Mouse (Mus musculus) induced T-regulatory cell, adult 2 months (primary cell): ENCODE measurements around the gene D230025D16Rik.
A peak's percentile ranks its signal among the peaks of the same experiment; 100 is the strongest.

Experiments used
- DNase-seq: peaks from one replicate; pipeline ENCODE4 v3.0.0-alpha.2; 2012; ENCODE audit warnings: low read depth

D230025D16Rik gene

DNA sequence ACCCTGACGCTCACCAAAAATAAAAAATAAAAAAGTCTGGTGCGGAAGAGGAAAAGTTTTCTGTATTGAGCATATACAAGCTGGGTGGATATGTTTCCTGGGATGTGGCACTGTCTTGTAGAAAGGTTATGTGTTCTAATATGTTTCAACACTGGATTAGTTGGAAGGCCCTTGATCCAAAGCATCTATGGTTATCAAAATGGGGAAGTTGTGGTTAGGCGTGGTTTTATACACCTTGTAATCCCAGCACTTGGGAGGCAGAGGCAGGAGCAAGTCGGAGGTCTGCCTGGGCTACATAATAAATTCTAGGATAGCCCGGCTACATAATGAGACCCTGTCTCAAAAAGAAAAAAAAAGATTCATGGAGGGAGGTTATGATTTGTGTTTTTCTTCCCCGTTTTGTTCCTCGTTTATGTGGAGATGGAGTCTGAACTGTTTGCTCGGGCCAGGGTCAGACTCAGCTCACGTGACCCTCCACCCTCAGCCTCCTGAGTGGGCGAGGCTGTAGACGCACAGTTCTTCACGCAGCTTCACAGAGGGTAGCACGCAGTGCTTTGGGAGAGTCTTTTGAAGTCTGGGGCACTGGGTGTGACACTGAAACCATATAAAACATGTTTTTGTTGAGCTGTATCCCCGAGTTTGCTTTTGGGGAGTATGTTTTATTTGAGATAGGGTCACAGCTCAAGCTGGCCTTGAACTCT is 12.6 kb downstream of the D230025D16Rik start:
- no peak for DNase-seq

DNA sequence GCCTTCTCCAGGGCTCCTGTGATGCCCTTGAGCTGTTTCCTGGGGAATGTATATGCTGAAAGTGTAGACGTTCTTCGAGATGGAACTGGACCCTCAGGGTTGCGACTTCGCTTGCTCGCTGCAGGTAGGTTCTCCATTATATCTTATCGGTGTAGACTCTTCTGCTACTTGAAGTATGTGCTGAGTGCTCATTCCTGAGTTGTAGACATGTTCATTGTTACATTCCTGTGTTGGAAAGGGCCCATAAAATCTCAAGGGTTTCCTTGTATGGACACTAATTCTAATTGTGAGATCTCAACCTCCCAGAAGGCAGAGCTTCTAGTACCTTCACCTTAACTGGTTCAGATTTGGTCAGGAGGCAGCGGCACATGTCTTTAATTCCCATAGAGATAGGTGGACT is 16.1 kb downstream of the D230025D16Rik start:
- DNase-seq, result no peak

DNA sequence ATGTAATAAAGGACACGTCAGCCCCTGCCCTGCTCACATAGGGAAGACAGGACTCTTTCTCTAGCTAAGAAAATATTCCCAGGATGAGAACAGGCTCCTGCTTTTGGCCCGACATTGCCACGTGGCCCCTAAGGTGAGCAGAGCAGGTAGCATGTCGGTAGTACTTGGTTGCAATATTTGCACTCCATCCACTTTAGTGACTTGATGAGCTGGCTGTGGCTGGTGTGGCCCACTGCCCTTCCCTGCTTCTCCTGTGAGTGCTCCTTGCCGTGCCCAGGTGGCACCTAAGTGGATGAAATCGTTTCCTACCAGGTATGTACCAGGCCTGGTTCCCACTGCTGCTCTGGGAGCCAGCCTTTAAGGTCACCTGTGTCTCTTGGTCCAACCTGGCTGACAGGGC is 27.0 kb downstream of the D230025D16Rik start:
- DNase-seq, result no peak

DNA sequence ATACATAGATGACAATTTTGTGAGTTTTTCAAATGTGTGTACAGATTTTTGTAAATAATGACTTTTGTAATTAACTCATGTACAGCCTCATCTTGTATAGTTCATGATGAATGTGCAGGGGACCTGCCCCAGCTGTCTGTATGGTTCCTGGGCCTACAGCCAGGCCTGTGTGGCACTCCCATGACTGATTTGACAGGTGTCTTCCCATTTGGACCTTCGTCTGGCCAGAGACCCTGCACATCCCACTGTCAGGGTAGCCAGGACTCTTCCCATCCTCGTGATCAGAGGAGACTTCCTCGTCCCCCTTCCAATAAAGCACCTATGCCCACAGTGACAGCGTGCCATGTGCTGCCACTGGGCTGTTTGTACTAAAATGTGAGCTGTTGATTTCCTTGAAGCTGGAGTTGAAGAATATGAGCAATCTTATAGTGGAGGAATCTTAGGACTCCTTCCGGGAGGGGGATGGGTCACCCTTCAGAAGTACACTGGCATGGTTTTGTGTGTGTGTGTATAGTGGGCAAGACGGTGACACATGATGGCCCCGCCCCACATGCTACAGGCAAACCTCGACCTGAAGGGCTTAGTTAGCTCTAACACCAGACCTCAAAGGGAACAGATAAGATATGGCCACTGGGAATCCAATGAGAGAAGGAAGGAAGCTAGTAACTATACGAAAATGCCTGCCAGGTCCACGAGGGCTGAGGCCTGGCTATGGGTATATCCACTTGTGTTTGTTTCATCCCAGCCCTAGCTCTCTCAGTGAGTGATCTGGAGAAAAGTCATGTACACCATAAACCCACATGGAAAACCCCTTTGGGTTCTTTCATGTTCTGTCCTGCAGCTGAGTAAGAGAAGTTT is 28.0 kb downstream of the D230025D16Rik start:
- no peak for DNase-seq

DNA sequence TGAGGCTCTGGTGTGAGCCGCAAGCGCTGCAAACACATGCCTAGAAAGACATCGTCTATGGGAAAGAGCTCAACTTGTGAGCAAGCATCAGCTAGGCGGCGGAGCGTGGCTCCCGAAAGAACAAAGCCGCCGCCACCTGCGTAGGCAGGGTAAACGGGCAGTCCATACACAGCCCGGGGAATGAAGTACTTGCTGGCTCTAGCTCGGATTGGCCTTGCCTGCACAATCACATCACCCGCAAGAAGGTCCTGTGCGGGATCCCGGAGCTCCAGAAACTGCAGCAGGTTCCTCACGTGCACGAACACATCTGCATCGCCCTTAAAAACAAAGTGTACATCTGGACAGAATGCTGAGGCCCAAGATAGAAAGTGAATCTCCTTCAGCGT is 28.8 kb downstream of the D230025D16Rik start:
- no peak for DNase-seq

DNA sequence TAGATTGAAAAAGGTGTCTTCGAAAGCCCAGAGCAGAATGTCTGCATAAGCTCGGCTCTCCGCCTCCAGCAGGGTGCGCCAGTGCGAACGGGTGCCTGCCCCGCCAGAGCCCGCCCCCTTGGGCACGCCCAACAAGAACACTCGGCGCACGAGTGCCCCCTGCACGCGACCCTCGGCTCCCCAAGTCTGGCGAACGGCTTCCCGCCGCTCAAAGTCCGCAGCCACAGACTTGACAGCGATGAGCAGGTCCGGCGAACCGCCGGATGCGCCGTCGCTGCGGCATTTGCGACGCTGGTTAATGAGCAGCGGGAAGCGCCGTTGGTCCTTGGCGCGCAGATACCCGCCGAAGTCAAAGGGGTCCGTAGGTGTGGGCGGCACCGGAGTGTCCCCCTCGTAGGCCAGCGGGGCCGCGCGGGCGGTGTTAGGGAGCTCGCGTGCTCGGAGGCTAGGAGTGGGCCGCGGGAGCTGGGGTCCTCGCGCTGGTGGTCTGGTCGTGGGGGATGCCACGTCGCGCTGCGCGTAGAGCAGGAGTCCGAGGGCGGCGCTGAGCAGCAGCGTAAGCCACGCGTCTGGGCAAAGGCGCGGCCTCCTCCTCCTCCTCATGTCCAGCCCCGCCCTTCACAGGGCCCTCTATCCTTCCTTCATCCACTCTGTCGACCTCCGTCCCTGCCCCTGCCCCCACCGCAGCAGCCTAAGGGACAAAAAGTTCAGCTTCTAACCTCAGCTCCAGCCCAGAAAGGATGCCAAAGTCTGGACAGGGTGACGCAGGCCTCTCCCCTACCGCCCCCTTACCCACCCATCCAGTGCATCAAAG is 29.4 kb downstream of the D230025D16Rik start:
- DNase-seq, result peak; percentile 91

DNA sequence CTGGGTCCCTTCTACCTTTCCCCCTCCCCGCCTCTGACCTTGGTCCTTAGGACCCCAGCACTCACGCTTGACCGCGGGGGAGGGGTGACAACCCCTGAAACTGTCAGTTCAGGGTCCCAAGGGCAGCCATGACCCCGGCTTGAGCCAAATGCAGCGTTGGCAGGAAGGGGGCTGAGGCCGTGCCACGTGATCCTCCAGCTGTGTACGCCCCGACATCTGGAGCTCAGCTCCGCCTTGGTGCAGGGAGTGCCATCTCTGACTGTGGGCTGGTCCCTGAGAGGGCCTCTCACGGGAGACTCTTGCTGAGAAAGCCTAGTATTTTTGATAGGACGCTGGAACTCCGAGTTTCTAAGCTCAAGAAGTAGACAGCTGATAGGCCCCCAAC is 30.0 kb downstream of the D230025D16Rik start, which contains the start of gene B3gnt9:
Gene B3gnt9, minus strand, starts transcription at position 188 of the 385 bp plus-strand sequence.
- DNase-seq, result peak; percentile 71

DNA sequence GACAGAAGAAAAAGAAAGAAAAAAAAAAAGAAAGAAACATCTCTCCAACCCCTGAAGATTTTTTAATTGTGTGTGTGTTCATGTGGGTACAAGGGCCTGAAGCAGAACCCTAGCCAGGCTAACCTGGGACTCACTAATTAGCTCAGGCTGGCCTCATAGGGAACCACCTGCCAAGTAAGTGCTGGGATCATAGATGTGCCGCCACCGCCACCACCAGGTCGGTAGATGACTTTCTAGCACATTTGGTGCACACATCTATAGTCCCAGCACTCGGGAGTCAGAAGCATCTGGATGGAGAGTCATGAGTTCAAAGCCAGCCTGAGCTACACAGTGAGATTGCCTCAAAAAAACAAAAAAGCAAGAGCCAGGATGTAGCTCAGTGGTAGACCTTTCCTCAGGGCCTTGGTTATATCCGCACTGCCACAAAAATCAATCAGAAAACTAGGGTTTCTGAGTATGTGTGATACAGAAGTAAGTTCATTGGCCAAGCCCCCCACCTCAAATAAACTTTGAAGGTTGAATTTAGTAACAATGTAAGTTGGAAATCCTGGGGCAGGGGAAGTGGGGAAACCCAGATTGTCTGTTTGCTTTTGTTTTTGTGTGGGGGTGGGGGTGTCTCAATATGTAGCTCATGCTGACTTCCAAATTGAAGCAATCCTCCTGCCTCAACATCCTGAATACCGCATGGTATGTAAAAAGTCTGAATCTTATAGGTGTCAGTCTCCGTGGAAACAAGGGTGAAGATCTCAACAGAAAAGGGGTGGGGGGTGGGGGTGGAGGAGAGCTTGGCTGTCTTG is 32.6 kb downstream of the D230025D16Rik start:
- no peak for DNase-seq

DNA sequence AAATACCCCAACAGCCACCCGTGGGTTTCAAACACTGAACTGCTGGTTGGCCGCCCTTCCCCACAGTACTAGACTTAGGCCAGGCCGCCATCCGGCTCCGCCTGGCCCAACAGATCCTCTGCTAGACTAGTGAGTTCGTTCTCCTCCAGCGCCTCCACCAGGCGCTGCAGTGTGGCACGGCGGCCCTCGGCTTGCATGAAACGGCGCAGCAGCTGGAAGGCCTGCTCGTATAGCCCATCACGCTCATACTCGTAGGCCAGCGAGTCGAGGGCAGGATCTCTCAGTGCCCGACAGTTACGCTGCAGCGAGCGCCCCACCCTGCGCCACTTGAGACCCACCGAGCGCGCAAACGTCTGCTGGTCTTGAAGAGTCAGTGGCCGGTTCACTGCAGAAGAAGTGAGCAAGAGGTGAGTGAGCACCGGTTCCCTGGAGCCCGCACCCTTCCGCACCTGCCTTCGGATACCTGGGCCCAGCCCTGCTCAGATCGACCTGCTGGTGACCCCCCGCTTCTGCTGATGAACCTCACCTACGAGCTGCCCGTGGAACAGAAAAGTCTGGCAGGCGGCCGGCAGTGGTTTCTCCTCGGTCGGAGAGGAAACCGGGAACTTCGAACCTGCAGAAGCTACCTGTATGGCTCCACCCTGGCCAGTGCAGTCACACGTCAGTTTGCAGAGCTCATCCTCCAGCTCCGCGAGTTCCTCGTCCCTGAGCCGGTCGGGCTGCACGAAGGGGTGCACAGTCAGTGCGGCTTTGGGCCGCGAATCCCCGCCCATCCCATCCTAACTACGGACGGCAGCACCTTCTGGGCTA is 34.2 kb downstream of the D230025D16Rik start:
- DNase-seq, result no peak

DNA sequence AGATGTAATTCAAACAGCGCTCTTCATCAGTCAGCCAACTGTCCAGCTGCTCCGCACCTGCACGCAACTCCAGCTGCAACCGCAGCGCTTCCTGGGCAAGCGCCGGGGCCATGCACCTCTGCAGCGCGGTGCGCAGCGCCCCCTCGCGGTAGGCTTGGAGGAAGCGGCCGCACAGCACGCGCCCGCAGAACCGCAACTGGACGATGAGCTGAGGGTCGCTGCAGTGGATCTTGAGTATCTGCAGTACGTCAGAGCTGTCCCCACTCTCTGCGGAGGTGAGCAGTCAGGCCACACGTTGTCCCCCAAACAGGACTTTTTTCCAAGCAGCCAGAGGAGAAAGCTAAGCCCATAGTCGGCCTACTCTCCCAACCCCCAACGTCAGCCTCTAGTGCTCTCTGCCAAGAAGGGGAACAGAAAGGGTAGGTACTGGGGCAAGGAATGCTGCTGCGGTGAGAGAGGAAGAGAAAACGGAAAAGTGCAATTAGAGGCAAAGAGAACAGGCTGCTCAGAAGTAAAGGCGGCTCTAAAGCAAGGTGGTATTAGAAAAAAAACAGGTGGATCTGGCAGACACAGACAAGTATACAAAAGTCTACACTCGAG is 34.9 kb downstream of the D230025D16Rik start:
- peak; percentile 80 for DNase-seq

DNA sequence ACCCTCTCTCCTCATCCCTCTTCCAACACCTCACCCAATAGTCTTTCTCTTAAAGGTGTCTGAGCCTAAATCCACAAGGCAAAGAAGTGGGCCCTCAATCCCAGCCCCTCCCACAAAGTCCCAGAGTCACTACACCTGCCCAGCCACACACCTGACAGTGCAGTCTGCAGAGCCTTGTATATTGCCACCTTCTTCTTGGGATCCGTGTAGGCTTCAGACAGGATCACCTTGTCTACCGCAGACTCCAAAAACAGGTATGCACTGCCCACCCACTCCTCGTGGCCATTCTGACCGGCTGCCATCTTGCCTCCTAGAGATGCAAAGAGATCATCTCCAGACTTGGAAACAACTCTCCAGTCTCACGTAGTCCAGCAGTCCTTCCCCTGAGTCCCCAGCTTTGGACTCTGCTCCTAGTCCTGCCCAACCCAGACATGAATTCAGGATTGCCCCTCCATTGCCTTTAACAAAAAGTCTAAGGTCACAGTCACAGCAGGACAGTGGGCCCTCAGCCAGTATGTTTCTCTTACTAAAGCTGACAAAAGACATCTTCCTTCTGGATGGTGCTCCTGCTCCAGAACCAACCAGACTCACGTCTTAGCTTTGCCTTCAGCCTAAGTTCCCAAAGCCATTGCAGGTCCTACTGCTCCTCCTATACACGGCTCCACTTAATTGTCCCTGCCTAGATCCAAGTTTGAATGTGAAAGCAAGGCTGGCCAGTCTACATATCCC is 35.6 kb downstream of the D230025D16Rik start:
- DNase-seq, result no peak

DNA sequence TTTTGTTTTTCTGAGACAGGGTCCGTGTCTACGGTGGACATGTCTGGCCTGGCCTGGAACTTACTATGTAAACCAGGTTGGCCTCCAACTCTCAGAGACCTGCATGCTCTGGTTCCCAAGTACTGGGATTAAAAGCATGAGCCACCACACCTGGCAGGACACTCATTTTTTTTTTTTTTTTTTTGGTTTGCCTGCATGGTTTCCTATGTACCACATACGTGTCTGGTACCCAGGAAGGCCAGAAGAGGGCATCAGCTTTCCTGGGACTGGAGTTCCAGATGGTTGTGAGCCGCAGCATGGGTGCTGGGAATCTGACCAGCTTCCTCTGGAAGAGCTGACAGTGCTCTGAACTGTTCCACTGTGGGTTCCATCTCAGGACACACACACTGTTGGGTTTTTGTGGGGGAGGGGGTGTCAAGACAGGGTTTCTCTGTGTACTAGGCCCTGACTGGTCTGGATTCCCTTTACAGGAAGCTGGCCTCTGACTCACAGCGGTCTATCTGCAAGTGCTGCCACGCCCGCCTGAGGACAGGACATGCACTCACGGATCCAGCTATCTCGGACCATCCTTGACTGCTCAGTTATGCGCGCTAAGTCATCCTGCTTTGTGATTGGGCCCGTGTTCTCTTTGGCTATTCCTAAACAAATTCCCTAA is 36.5 kb downstream of the D230025D16Rik start:
- no peak for DNase-seq

DNA sequence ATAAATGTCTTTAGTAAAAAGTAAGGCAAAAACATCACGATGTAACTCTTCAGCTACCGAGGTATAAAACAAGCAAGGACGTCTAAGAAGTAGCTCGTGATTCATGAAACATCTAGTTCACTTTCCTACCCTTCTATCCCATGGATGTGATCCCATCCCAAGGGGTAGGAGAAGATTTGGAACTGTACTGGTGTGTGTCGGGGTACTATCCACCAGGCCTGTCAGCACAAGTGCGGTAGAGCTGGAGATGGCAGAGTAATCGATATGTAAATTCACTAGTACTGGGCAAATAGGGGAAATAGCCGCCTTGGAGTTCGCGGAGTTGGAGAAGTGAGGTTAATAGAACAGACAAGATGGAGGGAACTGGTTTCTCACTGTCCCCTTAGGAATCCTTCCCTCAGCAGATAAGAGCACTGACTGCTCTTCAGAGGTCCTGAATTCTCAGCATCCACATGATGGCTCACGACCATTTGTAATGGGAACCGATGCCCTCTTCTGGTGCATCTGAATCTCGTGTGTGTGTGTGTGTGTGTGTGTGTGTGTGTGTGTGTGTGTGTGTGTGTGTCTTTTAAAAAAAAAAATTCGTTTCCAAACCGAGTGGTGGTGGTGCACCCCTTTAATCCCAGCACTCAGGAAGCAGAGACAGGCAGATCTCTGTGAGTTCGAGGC is 38.4 kb downstream of the D230025D16Rik start:
- peak; percentile 25 for DNase-seq

DNA sequence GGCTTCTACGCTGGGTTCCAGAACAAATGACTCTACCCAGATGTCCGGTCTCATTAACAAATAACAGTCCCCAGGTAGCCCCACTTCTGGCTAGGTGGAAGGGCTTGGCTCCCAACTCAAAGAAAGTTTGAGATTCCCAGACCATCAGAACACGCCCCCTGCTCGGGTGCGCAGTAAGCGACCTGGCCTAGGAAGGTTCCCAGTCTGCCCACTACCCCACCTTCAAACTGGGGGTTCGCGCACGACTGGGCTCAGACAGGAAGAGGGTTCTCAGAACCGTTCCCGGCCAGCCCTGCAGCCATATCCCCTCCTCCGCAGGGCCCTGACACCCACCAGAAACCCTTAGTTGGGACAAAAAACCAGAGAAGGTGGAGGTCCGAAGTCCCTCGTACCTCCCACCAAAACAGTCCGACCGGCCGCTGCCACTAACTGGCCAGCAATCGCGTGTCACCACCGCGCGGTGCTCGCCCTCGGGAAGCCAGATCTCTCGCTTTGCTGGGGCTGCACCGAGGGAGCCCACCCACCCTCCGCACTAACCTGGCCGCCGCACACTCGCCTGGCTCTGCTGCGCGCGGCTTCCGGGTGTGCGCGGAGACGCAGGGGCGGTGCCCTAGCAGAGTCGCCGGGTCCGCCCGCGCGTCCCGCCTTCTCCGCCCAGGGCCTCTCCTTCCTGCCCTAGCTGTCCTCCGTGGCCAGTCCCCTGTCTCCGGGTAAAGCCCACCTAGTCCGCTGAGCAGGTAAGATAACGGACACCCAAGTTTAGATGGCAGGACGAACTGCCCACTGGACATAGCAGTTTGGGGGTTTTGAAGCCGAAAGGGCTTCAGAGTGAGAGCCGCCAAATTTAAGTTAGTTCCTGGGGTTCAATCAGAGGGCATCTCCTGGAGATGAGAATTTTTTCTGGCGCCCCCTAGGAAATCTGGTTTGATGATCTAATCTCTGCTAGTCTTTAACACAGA is 39.4 kb downstream of the D230025D16Rik start, which contains the start of the genes Tradd and Fbxl8:
Gene Tradd, minus strand, starts transcription at position 586 of the 959 bp plus-strand sequence.
Gene Fbxl8, plus strand, starts transcription at position 625 of the 959 bp plus-strand sequence.
- peak; percentile 87 for DNase-seq

DNA sequence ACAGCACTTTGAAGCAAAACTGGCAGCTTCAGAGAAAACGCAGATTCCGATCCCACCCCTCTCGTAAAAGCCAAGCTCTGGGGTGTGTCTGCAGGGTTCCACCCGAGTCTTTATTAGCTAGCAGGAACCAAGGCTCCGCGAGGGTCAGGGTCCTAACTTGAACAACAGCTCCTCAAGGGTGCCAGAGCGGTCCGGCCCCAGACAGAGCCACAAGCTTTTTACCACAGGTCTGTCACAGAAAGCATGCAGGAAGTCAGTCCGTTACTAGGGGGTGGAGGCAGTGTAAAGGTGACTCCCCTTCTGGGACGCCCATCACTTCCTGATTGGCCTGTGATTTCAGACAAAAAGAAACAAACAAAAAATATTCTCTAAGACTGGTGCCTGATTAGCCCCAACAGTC is 40.2 kb downstream of the D230025D16Rik start:
- peak; percentile 88 for DNase-seq

DNA sequence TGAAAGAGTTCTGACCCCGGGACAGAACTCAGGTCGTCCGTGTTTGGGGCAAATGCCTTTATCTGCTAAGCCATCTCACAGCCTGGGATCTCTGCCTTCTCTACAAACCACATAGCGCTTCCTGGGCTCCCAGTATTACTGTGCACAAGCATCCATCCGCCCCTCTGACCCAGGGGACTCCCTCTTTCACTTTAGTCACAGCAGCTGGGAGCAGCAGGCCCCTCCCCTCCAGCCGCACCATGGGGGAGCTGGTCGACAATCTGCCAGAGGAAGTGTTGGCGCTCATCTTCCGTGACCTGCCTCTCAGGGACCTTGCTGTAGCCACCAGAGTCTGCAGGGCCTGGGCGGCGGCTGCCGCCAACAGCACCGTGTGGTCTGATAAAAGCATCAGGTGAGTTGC is 41.8 kb downstream of the D230025D16Rik start:
- DNase-seq, result peak; percentile 84
